Mouse (Mus musculus): ENCODE measurements at regions not wholly inside any gene's neighbourhood (a gene's known extent, or its start where the extent isn't known, plus 50 kb on each side); places are given as distances from the start of the nearest gene placed in this dataset.
"Not testable (repeated sequence)": the region's sequence is repeated elsewhere in the genome, so short reads cannot be mapped to it uniquely, and the experiment has no call there.

DNA sequence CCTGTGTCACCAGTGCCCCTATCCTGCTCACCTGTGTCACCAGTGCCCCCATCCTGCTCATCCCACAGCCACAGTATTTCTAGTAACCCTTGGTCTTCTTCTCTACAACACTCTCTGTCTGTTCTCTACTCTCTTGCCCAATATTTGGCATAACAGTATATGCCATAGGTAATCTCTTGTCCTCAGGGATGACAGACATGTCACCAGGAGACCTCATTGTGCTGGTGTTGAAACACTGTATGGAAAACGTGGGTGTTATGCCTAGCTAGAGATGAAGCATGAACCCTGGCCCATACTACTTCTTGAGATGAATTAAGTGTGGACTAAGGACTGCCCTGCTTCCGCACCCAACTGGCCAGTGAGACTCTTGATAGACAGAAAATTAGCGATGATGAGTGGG lies 241.4 kb downstream of the Bcl11a start:
- 62% methylated on average over 3 of the region's 3 CpGs for WGBS (ENCODE audit: insufficient replicate concordance)
- no peak for ATAC-seq

DNA sequence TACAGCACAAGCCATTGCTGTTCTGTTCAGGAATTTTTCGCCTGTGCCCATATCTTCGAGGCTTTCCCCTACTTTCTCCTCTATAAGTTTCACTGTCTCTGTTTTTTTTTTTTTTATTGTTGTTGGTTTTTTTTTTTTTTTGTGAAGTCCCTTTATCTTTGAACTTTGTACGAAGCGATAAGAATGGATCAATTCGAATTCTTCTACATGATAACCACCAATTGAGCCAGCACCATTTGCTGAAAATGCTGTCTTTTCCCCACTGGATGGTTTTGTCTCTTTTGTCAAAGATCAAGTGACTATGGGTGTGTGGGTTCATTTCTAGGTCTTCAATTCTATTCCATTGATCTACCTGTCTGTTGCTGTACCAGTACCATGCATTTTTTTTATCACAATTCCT lies 244.6 kb downstream of the Bcl11a start:
- H3K4me1 ChIP-seq; H3K27me3 ChIP-seq (replicated peaks); H3K4me2 ChIP-seq; ATAC-seq; H3K4me3 ChIP-seq; H3K9me3 ChIP-seq (replicated peaks); H3K36me3 ChIP-seq; H3K9ac ChIP-seq; H3K27ac ChIP-seq: not testable (repeated sequence)
- 75% methylated on average over 5 of the region's 5 CpGs for WGBS (ENCODE audit: insufficient replicate concordance)

More for the DNA sequence above, 241.4 kb downstream of the Bcl11a start:
- H3K36me3 ChIP-seq = no peaks in the 10 kb centered on the region
- H3K4me2 ChIP-seq = no peak overlapping the region
- no peaks in the 10 kb centered on the region for H3K27me3 ChIP-seq (replicated peaks)
- no peak overlapping the region for H3K9ac ChIP-seq
- no peaks in the 10 kb centered on the region for H3K4me1 ChIP-seq
- no peak overlapping the region for H3K27ac ChIP-seq
- H3K4me3 ChIP-seq = no peak overlapping the region
- H3K9me3 ChIP-seq (replicated peaks) = no peaks in the 10 kb centered on the region

DNA sequence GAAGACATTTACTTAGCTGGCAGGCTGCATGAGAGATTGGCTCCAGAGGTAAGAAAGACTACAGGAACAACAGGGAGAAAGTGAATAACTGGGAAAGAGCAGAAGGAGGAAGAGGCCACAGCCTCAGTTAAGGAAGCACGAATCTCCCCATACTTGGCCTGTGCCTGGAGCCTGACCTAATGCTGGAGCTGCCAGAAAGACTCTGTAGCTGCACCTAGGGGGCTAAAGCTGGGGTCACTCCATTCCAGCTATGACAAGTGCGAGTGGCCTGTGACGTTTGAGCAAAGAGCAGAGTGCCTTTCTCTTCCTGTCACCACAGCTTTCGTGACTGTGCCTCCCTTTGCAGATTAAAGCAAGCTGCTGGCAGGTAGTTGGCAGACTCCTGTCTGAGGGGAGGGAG lies 250.6 kb downstream of the Bcl11a start:
- ATAC-seq = no peak
- 39% methylated on average over 4 of the region's 4 CpGs for WGBS (ENCODE audit: insufficient replicate concordance)
- no peak overlapping the region for H3K4me3 ChIP-seq

GRCm38 (mm10) chr11:24330366-24331124 lies 252.7 kb downstream of the Bcl11a start:
- Histone ChIP-seq H3K9ac (no peak overlapping the region), H3K27ac (no peak overlapping the region), H3K9me3 (replicated peaks) (no peaks in the 10 kb centered on the region), H3K4me1 (no peaks in the 10 kb centered on the region), H3K4me3 (no peak overlapping the region), H3K4me2 (no peak overlapping the region), H3K36me3 (no peaks in the 10 kb centered on the region), H3K27me3 (replicated peaks) (no peaks in the 10 kb centered on the region)
- 73% methylated on average over 10 of the region's 10 CpGs for WGBS (ENCODE audit: insufficient replicate concordance)
- ATAC-seq = no peak

More for the DNA sequence above, 250.6 kb downstream of the Bcl11a start:
- Histone ChIP-seq H3K36me3 (no peaks in the 10 kb centered on the region), H3K9ac (no peak overlapping the region), H3K27me3 (replicated peaks) (no peaks in the 10 kb centered on the region), H3K27ac (no peak overlapping the region), H3K4me2 (no peak overlapping the region), H3K4me1 (no peaks in the 10 kb centered on the region), H3K9me3 (replicated peaks) (no peaks in the 10 kb centered on the region)

DNA sequence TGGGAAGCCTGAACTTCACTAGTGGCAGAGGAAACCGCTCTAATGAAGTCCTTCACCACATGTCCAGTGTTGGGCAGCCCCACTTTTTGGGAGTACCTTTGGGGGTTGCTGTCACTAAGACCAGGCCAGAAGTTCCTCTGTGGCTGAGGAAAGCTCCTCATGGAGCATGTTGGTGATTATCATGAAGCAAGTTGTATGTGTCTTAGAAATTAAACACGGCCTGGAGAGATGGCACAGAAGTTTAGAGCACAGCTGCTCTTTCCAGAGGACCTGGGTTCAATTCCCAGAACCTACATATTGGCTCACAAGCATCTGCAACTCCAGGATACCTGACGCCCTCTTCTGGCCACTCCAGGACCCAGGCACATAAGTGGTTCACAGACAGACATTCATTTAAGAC lies 254.4 kb downstream of the Bcl11a start:
- H3K27me3 ChIP-seq (replicated peaks) = no peaks in the 10 kb centered on the region
- no peak overlapping the region for H3K9ac ChIP-seq
- H3K4me2 ChIP-seq = no peak overlapping the region
- 66% methylated on average over 3 of the region's 3 CpGs for WGBS (ENCODE audit: insufficient replicate concordance)
- H3K36me3 ChIP-seq = no peaks in the 10 kb centered on the region
- no peak for ATAC-seq
- H3K4me3 ChIP-seq = no peak overlapping the region
- H3K9me3 ChIP-seq (replicated peaks) = no peaks in the 10 kb centered on the region
- H3K27ac ChIP-seq = no peak overlapping the region
- H3K4me1 ChIP-seq = no peaks in the 10 kb centered on the region

DNA sequence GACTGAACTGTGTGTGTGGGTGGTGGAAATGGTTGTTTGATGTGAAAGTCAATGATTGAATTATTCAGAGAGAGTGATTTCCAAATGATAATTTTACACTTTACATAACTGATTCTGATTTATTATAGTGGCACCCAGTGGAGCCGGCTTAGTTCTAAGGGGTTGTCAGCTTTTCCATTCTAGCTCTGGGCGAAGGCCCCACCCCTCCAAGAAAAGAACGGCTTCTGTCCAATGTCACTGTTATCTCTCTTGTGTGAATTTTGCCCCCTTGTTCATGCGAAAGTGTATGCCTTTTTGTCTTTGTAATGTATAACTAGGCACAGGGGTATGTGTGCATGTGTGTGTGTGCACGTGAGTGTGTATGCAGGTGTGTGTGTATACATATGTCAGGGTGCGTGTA lies 255.3 kb downstream of the Bcl11a start:
- ATAC-seq = no peak
- no peak overlapping the region for H3K27ac ChIP-seq
- H3K4me3 ChIP-seq = no peak overlapping the region
- H3K9me3 ChIP-seq (replicated peaks) = no peaks in the 10 kb centered on the region
- 74% methylated on average over 6 of the region's 6 CpGs for WGBS (ENCODE audit: insufficient replicate concordance)
- H3K36me3 ChIP-seq = no peaks in the 10 kb centered on the region
- no peak overlapping the region for H3K9ac ChIP-seq
- H3K4me2 ChIP-seq = no peak overlapping the region
- H3K4me1 ChIP-seq = no peaks in the 10 kb centered on the region
- no peaks in the 10 kb centered on the region for H3K27me3 ChIP-seq (replicated peaks)

DNA sequence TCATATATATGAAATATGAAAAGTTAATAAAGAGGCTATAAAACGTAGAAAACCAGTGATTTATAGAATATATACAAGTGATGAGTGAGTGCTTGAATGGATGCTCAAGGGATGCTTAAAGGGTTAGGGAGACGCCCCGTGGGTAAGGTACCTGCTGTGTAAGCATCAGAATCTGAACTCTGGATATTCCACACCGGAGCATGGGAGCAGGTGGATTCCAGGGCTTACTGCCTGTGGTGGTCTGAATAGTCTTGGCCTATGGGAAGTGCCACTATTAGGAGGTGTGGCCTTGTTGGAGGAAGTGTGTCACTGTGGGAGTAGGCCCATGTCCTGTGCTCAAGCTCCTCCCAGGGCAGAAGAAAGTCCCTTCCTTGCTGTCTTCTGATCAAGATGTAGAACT lies 257.4 kb downstream of the Bcl11a start:
- Histone ChIP-seq H3K9ac (no peak overlapping the region), H3K4me2 (no peak overlapping the region), H3K9me3 (replicated peaks) (no peaks in the 10 kb centered on the region), H3K27ac (no peak overlapping the region), H3K36me3 (no peaks in the 10 kb centered on the region), H3K4me1 (no peaks in the 10 kb centered on the region), H3K27me3 (replicated peaks) (no peaks in the 10 kb centered on the region), H3K4me3 (no peak overlapping the region)
- WGBS (ENCODE audit: insufficient replicate concordance) = 70% methylated on average over 4 of the region's 4 CpGs
- ATAC-seq = no peak

DNA sequence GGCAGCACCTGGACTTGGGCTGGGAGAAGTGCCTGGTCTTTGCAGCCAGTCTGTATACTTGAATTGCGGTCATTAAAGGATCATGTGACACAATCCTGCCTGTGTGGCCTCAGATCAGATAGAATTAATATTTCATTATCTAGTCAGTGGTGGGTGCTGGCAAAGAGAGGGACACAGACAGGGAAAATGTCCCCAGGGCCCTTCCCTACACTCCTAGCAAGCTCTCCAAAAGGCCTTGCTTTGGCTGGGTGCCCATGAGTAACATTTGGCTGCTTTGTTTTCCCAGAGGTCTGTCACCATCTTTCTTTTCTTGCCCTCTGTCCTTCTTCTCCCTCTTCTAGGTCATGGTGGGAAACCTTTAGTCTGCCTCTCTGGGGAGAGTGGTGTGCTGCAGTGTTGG lies 260.3 kb downstream of the Bcl11a start:
- Histone ChIP-seq H3K4me3 (no peak overlapping the region), H3K4me2 (no peak overlapping the region), H3K27ac (no peak overlapping the region), H3K9me3 (replicated peaks) (no peaks in the 10 kb centered on the region), H3K27me3 (replicated peaks) (no peaks in the 10 kb centered on the region), H3K4me1 (peaks cover 4% of the 10 kb centered on the region; the same call in 1 of the 2 replicates), H3K9ac (no peak overlapping the region), H3K36me3 (no peaks in the 10 kb centered on the region)
- WGBS (ENCODE audit: insufficient replicate concordance) = 52% methylated on average over 1 of the region's 1 CpGs
- ATAC-seq = no peak

DNA sequence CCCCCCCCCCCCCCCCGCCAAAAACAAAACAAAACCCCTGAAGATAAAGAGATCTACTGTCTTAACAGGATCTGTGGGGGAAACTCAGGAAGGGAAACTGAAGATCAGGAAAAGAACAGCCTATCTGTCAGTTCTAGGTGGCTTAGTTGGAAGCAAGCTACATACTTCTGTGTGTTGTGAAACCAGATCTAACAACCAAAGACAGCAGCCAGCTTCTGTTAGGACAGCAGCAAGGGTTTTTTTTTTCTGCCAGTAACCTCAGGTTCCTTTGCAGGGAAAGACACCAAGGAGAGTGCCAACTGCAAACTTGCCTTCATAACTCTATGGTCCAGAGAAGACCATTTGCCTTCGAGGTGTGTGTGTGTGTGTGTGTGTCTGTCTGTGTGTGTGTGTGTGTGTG lies 261.2 kb downstream of the Bcl11a start:
- Histone ChIP-seq H3K9ac (no peak overlapping the region), H3K9me3 (replicated peaks) (no peaks in the 10 kb centered on the region), H3K4me2 (no peak overlapping the region), H3K4me1 (peaks cover 4% of the 10 kb centered on the region; the same call in 1 of the 2 replicates), H3K36me3 (no peaks in the 10 kb centered on the region), H3K4me3 (no peak overlapping the region), H3K27ac (no peak overlapping the region), H3K27me3 (replicated peaks) (no peaks in the 10 kb centered on the region)
- WGBS (ENCODE audit: insufficient replicate concordance) = 21% methylated on average over 2 of the region's 2 CpGs
- no peak for ATAC-seq

DNA sequence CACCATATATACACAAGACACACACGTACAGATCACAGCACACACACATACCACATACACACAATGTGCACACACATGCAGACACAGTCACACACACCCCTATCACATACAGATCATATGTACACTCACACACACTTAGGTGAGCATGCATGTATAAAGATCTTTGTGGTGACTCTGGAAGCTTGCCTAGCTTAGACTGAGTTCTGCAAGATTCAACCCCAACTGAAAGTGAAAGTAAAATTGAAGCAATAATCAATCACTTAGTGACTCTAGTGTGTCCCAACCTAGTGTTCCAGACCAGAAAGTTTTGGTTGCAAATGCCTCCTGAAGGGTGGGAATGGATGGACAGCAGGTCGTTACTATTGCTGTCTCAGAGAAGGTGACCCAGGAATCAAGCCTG lies 262.8 kb downstream of the Bcl11a start:
- Histone ChIP-seq H3K4me3 (no peak overlapping the region), H3K4me2 (no peak overlapping the region), H3K4me1 (peaks cover 4% of the 10 kb centered on the region; the same call in 1 of the 2 replicates), H3K9ac (no peak overlapping the region), H3K36me3 (no peaks in the 10 kb centered on the region), H3K9me3 (replicated peaks) (no peaks in the 10 kb centered on the region), H3K27me3 (replicated peaks) (no peaks in the 10 kb centered on the region), H3K27ac (no peak overlapping the region)
- WGBS (ENCODE audit: insufficient replicate concordance) = 58% methylated on average over 2 of the region's 2 CpGs
- ATAC-seq = no peak

DNA sequence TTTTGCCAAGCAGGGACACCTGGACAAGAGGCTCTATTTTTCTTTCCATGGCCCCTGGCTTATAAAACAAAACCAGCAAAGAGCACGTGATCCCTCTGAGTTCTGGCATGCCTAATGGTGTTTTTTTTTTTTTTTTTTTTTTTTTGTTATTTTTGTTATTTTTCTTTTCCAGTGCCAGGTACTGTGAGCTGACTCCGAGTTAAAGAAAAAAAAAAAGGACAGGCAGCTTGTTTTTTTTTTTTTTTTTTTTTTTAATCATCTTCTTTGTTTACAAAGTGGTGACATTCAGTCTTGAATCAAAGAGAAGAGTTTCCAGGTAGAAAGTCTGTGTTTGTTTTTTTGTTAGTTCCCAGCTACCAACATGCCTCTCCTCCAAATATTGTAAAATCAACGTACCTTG lies 263.8 kb downstream of the Bcl11a start:
- no peaks in the 10 kb centered on the region for H3K36me3 ChIP-seq
- H3K27me3 ChIP-seq (replicated peaks) = no peaks in the 10 kb centered on the region
- no peak for ATAC-seq
- no peaks in the 10 kb centered on the region for H3K9me3 ChIP-seq (replicated peaks)
- H3K4me1 ChIP-seq = peaks cover 4% of the 10 kb centered on the region; the same call in 1 of the 2 replicates
- no peak overlapping the region for H3K4me3 ChIP-seq
- WGBS (ENCODE audit: insufficient replicate concordance) = 49% methylated on average over 3 of the region's 3 CpGs
- H3K4me2 ChIP-seq = no peak overlapping the region
- no peak overlapping the region for H3K9ac ChIP-seq
- no peak overlapping the region for H3K27ac ChIP-seq

GRCm38 (mm10) chr11:24342176-24342575 lies 264.3 kb downstream of the Bcl11a start:
- peaks cover 4% of the 10 kb centered on the region; the same call in 1 of the 2 replicates for H3K4me1 ChIP-seq
- no peak for ATAC-seq
- H3K9me3 ChIP-seq (replicated peaks) = no peaks in the 10 kb centered on the region
- H3K27ac ChIP-seq = no peak overlapping the region
- 43% methylated on average over 2 of the region's 2 CpGs for WGBS (ENCODE audit: insufficient replicate concordance)
- no peak overlapping the region for H3K9ac ChIP-seq
- H3K36me3 ChIP-seq = no peaks in the 10 kb centered on the region
- no peak overlapping the region for H3K4me3 ChIP-seq
- H3K27me3 ChIP-seq (replicated peaks) = no peaks in the 10 kb centered on the region
- no peak overlapping the region for H3K4me2 ChIP-seq

GRCm38 (mm10) chr11:24342732-24343131 lies 264.9 kb downstream of the Bcl11a start:
- no peak overlapping the region for H3K27ac ChIP-seq

More at GRCm38 (mm10) chr11:24342732-24343131, 264.9 kb downstream of the Bcl11a start:
- no peaks in the 10 kb centered on the region for H3K36me3 ChIP-seq
- ATAC-seq = no peak
- peaks cover 4% of the 10 kb centered on the region; the same call in 1 of the 2 replicates for H3K4me1 ChIP-seq
- H3K9me3 ChIP-seq (replicated peaks) = no peaks in the 10 kb centered on the region
- no peak overlapping the region for H3K4me2 ChIP-seq
- no peak overlapping the region for H3K4me3 ChIP-seq
- 85% methylated on average over 2 of the region's 2 CpGs for WGBS (ENCODE audit: insufficient replicate concordance)
- H3K27me3 ChIP-seq (replicated peaks) = no peaks in the 10 kb centered on the region
- no peak overlapping the region for H3K9ac ChIP-seq

Data from liver, embryonic 12.5 days (tissue).